Mouse (Mus musculus): Measurements from ENCODE around the gene Gm12790.

GRCm38 (mm10) chr4:101985678-101986077, 4.8 kb upstream of the Gm12790 start:
- TF ChIP-seq POLR2A (IDR thresholded peaks at IDR 0.05; ENCODE audit: insufficient read depth, low read length) = no peak
- no peak for TF ChIP-seq CTCF (IDR thresholded peaks at IDR 0.05; ENCODE audit: low read depth, low read length)
